Mouse (Mus musculus) testis, postnatal 14 days (tissue): ENCODE results near the gene Gm6899.

Source experiments
- DNase-seq: peaks from one replicate; pipeline ENCODE4 v3.0.0; 2021; ENCODE audit warnings: low spot score

Gene Gm6899

DNA sequence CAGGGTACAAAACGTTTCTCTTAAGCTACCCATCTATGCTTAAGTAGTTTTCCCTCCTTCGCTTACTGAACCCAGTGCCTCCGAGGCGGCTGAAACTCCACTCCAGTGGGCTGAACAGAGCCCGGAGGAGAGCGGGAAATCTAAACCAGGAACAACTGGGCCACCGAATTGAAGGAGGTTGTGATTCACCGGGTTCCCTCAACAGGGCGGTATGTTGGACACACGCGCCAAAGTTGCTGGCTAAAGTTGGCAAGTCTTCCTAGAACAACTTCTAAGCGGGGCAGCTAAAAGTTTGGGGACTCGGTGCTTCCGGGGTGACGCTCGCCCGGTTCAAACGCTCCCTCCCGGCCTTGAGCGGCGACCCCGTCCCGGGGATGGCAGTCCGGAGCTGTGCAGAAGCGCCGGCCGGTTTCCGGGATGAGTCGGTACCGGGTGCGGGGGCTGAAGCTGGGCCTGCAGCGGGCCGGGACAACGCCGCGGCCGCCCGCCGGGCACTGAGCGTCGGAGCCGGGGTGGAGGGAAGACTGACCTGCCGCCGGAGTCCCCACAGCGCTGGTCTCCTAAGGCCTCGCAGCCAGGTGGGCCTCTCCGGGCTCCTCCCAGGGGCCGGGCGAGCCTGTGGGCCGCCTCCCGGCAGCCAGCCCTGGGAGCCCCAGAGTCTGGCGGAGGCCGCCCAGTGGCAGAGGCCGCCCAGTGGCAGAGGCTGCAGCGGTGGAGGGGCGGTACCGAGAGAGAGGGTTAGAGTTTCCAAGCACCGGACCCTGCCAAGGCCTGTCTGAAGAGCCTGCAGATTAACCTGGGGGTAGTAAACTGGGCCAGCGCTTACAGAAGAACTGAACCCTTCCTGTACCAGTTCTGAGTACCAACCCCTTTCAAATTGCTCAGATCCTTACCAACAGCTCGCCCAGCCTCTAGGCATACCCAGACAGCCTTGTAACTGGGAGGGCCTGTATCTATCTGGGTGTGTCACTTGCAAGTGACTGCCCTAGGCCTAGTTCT is at the start of gene Gm6899, which contains the start of gene Vrk2:
Gm6899 (plus strand) TSS at position 181 of the 999 bp plus-strand sequence.
Vrk2 (minus strand) TSS at position 939 of the 999 bp plus-strand sequence.
- peak; percentile 83 for DNase-seq

DNA sequence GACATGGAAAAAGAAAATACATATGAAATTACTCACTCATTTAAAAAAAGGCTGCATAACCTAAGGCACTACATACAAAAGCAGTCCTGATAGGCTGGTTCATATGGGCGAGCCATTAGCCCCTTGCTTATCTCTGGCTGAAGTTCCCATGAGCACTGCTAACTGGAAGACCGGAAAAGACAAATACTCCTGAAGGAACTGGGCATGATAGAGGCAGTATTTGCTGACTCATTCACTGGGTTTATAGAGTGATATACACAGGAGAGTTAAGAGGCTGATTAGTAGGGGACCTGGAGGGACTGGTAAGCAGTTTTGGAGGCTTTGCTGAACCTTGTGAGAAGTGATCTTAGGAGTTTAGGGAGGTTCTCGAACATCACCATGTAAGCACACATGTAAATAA is 41.5 kb upstream of the Gm6899 start:
- no peak for DNase-seq

DNA sequence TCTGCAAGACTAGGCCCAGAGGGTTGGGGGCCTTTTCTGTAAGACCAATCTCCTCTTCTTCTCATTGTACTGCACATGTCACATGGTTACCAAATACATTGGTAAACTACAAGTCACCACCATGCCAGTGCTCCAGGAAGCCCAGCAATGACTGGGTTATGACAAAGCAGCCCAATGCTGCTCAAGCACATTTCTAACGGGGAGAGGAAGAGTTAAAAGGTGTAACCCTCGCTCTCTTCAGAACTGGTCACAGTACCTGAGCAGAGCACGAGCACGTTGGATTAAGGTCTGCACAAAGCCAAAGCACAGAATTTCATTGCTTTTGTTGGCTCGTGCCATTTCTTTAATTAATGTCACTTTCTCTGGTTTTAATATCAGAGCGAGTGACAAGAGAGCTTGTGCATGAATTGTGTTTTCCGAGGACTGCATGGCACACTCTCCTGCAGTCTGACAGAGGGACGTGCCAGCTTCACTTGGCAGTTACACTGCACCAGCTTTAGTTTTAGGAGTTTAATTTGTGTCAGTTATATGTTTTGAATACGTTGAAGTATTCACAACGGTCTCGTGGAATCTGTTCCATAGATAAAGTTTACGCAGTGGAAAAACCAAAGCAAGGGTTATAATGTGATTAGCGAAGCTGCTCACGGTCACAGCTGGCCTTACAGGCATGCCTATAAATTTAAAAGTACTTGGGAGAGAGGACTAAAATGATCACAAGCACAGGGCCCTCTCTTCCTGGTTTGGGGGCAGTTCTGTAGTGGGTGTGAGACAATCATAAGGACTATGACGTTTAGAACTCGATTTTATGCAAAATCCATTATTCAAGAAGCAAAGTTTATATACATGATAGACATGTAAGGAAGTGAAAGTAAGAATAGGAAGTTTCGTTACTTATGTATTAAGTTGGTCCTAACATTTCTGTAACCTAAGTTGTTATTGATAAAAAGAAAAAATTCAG is 7.4 kb upstream of the Gm6899 start:
- no peak for DNase-seq

DNA sequence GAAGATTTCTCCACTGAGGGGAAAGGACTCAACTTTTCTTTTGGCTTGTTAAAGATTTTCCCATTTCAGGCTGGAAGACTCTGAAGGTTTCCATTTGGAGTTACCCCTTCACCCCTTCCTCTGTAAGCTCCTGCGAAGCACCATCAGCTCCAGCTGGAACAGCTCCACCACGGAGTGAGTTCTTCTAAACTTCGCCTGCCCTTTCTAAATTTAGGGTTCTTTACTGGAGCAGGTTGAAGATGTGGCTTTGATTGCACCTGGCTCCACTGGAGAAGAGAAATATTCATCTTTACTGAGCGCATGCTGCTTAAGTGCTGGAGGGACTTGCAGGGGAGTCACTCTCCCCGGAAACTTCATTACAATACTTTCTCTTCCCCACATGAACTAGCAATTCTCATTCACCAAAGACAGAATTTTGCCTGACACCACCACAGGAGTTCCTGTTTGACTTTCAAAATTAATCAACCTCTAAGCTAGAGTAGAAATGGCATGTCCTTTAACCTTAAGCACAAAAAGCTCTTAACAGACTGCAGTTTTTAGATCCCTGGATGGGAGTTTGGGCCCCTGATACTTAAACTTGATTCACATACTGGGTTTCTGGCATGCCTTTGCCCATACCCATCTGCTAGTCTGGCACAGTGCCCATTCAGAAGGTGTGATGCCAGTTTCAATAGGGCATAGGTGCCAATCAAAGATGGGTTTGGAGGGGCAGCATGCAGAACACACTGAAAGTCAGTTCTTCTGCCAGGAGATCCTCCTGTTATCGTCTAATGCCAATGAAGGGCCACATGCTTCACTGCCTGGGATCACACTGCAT is 6.5 kb upstream of the Gm6899 start:
- DNase-seq: no peak

DNA sequence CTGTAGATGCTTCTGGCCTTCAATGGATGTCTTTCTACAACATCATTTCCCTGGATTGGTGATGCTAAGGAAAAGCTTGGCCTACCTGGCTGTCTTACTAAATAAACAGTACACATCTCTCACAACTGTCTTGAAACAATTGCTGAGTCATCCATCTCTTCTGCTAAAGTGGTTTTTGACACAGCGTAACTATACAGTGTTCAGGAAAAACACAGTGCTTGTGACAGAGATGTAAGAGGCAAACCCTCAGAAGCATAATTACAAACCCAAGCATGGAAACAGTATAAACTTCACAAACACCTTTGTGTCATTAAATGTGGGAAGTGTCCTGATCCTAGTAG is 5.9 kb upstream of the Gm6899 start:
- no peak for DNase-seq

DNA sequence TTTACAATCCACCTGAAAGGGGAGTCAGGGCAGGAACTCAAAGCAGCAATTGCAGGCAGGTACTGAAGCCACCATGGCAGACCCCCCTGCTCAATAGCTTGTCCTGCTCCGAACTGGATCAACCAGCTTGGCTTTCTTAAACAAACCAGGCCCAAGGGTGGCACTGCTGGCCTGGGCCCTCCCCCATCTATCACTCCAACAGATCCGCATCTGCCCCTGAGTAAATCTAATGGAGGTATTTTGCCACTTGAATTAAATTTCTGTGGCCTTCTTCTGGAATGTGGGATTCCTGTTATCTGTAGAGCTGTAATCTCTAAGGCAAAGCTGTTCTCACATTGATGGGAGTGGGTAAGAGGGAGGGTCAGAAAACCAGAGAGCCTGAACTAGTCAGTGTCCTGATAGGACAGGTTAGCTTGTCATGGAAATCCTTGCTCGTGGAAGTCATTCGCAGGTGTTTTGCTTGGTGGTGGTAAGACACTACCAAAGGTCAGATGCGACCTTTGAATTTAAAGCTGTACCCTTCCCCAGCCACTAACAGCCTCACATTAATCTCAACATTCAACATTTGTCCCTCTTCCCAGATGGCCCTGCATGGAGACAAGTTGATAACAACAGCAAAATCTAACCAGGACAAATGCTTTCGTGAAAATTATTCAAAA is 517 bp upstream of the Gm6899 start:
- DNase-seq: no peak

DNA sequence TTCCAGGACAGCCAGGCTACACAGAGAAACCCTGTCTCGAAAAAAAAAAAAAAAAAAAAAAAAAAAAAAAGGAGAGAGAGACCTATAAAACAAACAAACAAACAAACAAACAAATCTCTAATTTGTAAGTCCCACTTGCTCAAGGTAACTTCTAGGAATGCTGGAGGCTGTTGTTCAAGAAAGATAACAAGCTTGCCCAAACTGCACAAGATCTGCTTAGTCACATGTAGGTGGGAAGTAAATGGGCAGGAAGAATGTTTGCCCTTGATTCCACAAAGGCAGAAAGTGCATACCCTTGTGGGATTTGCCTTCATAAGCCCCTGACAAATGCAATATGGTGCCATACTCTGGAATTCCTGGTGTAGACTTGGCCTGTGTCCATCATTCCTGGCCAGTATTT is 1.4 kb downstream of the Gm6899 start:
- no peak for DNase-seq

DNA sequence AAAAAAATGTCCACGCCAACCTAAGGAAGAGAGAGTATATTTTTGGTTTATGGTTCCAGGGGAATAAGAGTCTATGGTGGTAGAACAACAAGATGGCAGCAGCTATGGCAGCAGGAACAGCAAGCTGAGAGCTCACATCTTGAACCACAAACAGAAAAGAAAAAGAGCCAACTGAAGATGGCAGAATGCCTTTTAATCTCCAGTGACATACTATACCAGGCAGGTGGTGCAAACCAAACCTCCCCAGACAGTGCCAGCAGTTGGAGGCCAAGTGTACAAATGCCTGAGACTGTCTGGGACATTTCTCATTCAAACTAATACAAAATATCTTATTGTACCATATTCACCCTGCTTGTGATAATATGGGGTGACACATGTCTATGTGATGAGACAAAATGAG is 3.1 kb downstream of the Gm6899 start:
- DNase-seq: no peak

DNA sequence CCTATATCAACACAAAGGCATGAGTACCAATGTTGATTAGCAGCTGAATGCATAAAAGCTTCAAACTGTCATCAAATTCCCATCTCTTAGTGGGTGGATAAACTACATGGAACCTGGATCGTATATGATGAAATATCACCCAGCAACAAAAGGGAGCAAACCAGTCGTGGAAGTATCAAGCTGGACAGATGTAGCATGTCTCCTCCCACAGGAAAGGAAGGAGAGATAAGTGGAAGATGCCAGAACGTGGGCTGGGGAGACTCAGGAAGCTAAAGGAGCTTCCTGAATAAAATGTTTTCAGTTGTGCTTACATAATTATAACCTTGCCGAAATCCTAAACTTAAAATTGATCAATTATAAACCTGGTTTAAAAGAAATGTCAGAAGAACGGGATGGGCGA is 4.1 kb downstream of the Gm6899 start:
- DNase-seq: no peak

DNA sequence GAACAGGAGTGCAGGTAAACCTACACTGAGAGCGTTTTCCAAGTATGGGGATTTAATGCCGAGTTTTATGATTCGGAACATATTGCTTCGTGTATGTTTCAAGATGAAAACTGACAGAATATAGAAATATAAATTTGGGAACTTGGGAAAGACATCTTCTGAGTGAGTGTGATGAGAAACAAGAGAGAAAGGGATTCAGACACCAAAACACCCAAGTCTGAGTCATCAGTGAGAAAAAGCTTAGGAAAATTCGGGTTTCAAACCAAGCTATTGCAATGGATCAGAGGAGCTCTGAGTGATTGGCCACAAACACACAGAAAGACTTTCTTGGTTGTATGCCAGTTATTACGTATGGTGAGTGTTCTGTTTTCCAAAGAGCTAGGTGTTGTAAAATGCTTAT is 4.7 kb downstream of the Gm6899 start:
- no peak for DNase-seq

DNA sequence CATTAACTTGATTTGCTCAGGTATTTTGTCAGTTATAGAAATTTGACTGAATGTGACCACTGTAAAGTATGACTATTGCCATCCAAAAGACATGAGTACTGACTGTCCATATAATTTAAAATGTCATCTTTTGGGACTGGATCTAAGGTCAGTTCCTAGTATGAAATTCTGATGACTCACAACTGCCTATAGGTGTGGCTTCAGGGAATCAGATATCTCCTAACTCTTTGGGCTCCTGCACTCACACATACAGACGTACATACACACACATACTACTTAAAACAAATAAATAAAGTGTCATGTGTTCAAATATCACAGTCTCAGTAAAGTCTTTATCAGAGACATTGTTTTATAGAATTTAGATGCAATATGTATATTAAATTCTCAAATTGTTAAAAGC is 5.8 kb downstream of the Gm6899 start:
- no peak for DNase-seq

DNA sequence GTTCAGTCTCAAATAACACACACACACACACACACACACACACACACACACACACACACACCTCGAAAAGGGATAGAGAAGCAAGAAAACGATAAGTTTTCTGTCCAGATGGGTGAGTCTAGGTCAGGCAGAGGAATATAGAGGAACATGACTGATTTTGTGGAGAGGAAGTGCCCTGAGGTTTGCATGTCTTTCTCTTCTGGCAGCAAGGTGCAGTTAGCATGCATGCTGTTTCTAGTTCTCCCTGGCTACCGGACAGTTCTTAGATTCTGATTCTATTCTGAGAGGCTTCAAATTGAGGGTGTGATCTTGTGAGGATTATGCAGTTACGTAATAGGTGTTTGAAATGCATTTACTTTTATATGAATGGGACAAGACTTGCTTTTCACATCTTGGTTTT is 7.7 kb downstream of the Gm6899 start:
- DNase-seq: no peak

DNA sequence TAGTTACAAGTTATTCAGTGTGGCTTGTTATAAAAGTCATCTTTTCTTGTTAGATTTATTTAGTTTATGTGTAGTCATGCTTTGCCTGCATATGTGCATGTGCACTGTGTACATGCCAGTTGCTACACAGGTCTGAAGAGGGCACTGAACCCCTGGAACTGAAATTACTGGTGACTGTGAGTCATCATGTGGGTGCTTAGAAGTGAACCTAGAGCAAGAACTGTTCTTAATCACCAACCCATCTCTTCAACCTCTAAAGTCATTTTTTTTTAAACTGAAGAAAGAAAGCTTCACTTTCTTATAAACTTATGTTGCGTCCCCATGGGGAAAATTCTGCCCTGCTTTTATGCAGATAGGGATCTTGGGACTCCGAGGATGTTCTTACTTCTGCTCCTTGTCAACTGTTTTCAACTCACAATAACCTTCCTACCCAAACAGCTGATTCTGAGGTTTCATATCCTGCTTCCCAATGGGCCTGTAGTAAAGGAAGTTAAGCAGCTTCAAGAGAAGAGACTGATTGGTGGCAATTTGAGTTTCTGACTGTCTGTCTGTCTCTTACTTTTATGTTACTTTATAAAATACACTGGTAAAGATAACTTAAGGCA is 8.6 kb downstream of the Gm6899 start:
- no peak for DNase-seq

DNA sequence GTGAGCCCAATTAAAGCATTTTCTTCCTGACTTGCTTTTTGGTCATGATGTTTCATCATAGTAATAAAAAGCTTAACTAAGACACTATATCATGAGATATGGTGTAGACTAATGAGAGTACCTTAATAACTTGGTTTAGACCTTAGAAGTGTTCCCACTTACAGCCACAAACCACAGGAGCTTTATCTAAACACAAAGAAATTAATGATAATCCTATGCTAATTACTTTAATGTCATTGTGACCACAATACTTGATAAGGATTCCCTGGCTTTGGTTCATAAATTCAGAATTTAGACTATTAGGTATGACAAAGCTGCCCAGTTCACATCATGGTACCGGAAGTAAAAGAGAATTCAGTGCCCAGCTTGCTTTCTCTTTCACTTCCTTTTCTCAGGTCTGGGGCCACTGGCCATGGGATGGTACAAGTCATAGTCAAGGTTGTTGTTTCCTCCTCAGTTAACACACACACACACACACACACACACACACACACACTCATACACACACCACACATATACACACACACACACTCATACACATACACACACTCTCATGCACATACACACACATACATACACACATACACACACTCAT is 11.1 kb downstream of the Gm6899 start:
- DNase-seq: no peak

DNA sequence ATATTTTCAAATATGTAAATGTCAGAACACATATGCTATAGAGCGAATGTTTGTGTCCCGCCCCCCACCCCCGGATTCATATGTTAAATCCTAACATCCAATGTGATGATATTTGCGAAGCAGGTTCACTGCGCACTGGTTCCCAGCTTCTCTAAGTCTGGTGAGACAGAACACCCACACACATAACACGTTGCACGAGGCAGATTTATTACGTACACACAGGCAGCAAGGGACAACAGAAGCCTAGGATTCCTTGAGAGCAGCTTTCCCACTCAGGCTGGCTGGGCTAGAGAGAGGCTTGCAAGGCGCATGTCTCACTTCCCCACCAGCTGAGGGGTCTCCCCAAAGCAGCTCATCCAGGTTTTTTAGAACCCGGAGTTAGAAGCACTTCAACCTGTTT is 15.8 kb downstream of the Gm6899 start:
- DNase-seq: no peak

DNA sequence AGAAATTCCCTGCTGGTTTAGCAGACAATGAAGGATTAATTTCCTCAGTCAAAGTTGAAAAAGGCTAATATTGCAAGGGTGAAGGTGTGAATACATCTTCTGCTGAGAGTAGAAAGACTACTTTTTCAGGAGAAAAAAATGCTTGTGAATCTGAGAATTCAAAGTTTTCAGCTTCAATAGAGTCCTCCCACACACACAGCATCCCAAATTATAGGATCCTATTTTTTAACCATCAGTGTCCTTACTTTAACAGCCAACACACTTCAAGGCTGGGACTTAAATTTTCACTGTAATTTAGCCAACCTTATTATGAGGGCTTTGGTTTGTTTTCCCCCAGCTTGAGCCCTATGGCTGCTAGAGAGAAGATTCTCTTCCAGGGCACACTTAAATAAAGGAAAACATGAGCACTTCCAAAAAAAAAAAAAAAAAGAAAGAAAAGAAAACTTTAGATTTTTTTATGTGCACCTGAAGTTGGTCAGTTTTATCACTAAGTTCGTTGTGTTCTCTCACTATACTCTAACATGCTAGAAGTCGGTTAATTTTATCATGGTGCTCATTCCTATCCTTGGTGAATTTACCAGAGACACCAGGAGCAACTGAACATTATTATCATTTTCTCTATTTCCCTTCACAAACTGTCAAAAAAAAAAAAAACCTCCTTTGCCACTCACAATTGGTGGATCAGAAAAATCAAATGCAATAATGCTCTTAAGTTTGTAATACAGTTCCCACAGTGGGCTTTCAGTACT is 25.6 kb downstream of the Gm6899 start:
- DNase-seq: no peak

DNA sequence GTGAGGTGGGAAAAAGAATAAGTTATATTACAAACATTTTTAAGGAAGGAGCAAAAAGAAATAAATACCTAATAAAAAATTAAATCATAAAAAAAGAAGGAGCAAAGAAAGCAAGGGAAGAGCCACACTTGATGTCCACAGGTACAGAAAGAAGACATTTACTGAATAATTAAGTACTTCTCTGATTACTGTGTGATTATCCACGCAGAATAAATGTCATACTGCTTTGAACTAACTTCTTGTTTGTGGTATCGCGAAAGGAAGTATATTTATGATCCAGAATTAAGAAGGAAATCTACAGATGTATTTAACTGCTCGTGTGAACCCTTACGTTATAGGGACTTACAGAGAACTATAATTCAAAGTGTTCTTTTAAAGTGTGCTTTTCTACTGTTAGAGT is 29.7 kb downstream of the Gm6899 start:
- DNase-seq: no peak

DNA sequence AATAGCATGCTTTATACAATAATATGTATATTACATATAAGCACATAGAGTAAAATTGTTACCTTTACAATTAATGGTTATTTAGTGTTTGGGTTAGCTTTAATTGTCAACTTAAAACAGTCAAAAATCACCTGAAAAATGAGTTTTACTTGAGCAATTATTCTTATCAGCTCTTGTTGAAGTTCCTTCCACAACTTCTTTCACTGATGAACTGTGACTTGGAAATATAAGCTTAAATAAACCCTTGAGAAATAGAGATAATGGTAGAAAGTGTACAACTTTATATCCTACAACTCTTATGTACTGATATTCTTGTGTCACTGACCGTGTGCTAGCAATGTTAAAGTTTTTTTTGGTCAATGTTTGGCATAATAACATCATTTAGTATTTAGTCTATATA is 43.2 kb downstream of the Gm6899 start:
- no peak for DNase-seq

DNA sequence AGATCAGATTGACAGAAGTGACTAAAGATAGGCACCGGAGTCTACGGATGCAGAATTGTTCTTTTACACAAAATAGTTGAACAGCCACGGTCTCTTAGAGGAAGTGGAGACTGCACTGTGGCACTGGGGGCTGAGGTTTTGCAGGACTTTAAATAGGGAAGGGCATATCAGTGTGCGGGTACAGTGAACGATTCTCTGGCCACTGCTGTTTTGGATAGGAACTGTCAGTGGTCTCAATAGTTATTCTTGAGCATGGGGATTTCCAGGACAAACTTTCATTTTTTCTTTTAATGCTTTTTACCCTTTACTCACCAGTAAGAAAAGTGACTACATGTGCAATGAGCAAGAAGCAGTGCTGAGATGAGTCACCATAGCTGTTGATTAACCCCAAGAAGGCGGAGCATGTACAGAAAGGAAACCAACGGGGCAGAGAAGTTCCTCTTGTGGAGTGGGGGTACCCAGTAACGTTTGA is 47.3 kb downstream of the Gm6899 start:
- DNase-seq: no peak

DNA sequence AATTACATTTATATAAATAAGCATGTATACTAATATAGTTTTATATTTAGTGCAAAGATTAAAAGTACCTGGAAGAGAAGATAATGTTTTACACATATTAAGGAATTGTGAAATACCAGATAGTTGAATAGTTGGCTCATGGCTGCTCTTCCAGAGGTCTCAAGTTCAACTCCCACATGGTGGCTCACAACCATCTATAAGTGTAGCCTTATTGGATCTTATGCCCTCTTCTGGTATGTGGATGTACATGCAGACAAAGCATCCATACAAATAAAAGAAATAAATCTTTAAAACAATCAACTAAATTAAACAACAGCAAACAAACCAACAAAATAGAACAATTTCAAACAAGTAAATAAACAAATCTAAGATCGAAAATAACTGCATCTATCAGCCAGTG is 49.1 kb downstream of the Gm6899 start:
- no peak for DNase-seq
